Mouse (Mus musculus): ENCODE data around the gene Ap2m1. TPM values are rescaled to one million over a fixed set of nuclear protein-coding genes. Genes with fewer than 3 reads are reported as not detected.

The Ap2m1 gene
- total RNA-seq, 2 experiments from 2014 or later = 143 to 286 TPM

- peak; percentile 73 for ATAC-seq (replicated peaks; ENCODE audit: poor library complexity)
Measured at GRCm38 (mm10) chr16:20528779-20529178, 6.5 kb upstream of the Ap2m1 start.

DNA sequence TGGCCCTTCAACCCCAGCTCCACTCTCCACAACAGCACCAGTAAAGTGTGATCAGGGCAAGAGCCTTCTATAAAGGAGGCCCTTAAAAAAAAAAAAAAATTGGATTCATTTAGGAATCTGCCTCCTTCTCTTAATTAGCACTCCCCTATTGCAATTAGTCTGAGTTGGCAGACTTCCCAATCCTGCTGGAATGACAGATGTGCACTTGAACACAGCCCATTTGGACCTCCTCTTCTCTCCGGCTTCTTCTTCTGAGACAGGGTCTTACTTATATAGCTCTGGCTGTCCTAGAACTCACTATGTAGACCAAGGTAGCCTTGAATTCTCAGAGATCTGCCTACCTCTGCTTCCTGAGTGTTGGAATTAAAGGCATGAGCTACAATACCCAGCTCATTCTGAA is 5.9 kb upstream of the Ap2m1 start:
- ATAC-seq (replicated peaks; ENCODE audit: poor library complexity) = no peak

DNA sequence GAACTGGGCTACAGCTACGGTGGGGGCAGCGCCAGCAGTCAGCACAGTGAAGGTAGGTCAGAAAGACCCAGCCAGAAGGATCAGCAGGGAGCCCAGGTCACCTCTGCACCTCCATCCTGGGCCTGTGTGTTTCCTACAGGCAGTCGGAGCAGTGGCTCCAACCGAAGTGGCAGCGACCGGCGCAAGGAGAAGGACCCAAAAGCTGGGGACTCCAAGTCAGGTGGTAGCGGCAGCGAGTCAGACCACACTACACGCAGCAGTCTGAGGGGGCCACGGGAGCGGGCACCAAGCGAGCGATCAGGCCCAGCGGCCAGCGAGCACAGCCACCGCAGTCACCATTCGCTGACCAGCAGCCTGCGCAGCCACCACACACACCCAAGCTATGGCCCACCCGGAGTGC is 4.3 kb upstream of the Ap2m1 start:
- no peak for ATAC-seq (replicated peaks; ENCODE audit: poor library complexity)

- no peak for ATAC-seq (replicated peaks; ENCODE audit: poor library complexity)
Measured at GRCm38 (mm10) chr16:20534617-20535295, 522 bp upstream of the Ap2m1 start.

DNA sequence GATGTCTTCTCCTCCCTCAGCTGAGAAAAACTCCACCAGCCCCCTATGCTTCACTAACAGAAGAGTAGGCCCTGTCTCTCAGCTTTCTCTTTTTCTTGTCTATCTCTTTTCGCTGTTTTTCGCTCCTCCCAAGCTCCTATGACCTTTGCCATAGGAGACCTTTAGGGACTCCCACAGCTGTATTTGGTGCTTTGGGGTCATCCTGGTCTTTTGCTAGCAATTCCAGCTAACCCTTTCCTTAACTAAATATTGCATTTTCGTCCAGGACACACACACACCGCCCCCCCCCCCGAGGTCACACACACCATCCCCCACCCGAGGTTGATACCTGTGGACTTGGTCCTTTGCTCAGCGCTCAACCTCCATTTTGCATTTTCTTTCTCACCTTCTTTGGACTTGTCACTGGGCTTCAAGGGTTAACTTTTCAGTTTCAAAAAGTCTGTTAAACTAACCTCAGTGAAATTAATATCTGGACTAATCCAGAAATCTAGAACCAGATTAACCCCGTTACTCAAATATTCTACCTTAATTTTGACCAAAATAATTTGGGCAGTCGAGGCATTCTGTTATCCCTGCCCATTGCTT is 895 bp downstream of the Ap2m1 start:
- ATAC-seq (replicated peaks; ENCODE audit: poor library complexity) = no peak

DNA sequence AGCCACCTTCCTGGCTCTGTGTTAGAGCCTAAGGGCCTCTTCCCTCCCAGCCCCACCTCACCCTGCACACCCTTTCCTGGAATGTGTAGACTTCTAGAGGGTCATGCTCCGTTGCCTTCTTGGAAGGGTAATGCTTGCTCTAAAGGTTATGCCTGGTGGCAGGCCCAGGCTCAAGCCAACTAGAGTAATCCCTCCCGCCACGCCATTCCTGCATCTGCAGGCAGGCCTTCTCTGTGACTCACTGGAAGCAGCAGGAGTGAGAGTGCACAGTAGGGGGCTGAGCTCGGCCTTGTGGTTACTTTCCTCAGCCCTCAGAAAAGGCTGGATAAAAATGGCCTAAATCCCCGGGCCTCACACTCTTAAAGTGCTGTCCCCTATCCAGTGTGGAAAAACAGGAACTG is 1.8 kb downstream of the Ap2m1 start:
- ATAC-seq (replicated peaks; ENCODE audit: poor library complexity) = no peak

- no peak for ATAC-seq (replicated peaks; ENCODE audit: poor library complexity)
Measured at GRCm38 (mm10) chr16:20537601-20538320, 2.5 kb downstream of the Ap2m1 start.

DNA sequence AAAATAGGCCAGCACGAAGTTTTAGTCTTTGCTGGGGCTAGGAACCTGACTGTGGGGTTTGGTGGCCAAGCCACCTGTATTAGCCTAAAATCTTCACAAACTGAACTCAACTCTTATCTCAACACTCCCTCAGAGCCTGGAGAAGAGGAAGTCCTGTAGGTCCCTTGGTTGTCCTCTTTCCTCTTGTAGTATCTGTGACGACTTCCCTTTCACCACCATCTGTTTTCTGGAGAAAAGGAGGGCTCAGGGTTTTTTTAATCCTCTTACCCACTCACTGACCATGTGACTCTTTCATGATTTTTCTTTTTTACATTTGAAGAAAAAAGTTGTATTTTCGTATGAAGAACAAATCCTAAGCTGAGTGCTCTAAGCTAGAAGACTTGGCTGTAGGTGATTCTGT is 4.4 kb downstream of the Ap2m1 start:
- no peak for ATAC-seq (replicated peaks; ENCODE audit: poor library complexity)

DNA sequence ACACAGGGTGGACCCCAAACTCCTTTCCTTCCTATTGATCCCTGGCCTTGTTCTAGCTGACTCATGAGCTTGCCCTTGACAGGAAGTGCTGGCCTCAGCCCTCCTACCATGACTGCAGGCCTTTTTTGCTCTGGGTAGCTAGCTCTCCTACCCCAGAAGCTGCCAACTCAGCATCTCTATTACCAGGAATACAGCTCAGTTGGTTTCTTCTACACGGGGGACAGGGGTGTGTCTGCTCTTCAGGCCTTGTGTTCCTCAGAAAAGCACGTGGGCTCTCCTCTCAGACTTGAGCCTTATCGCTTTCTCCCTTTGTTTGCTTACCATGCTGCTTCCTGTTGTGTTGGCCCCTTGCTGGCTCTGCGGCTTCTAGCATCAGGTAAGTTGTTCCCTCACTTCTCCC is 5.2 kb downstream of the Ap2m1 start:
- ATAC-seq (replicated peaks; ENCODE audit: poor library complexity) = no peak

- ATAC-seq (replicated peaks; ENCODE audit: poor library complexity) = no peak
Measured at GRCm38 (mm10) chr16:20545696-20546095, 10.4 kb downstream of the Ap2m1 start.

- ATAC-seq (replicated peaks; ENCODE audit: poor library complexity) = no peak
Measured at GRCm38 (mm10) chr16:20547423-20547822, 12.1 kb downstream of the Ap2m1 start.

DNA sequence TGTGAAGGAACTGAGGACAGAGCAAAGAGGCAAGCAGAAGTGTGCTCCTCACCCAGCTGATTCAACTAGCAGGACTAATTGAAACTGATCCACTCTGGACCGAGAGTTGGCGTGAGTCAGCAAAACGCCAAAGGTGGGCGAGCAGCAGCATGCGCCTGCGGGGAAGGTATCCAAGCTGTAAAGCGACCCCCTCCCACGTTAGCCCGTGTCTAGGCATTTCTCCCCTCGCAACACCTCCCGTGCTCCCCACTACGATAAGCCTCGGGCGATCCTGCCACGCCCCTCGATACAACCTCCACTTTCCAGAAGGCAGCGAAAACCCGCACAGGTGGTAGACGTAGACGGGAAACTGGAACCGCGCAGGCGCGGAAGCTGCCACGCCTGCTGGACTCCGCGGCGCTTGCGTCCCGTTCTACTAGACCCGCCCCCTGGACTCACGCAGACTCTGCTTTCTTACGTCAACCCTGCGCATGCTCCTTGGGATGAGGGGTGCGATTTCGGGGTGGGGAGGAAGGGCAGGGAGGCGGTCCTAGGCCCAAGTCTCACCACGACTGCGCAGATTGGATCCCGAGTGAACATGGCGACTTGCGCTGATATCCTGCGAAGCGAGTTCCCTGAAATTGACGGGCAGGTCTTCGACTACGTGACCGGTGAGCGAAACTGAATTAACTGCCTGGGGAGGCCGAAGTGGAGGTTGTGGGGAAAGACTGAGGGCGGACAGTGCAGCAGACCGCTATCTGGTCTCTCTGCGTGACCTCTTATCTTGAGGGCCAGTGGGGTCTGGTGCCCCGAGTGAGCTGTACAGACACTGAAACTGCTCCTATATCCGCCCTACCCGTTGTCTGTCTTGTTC is 13.0 kb downstream of the Ap2m1 start, which contains the start of gene Abcf3:
TSS of gene Abcf3 (plus strand) at position 482 of the 853 bp plus-strand sequence.
- peak; percentile 96 for ATAC-seq (replicated peaks; ENCODE audit: poor library complexity)

- no peak for ATAC-seq (replicated peaks; ENCODE audit: poor library complexity)
Measured at GRCm38 (mm10) chr16:20549161-20549560, 13.9 kb downstream of the Ap2m1 start.

GRCm38 (mm10) chr16:20551691-20552090 is 16.4 kb downstream of the Ap2m1 start:
- ATAC-seq (replicated peaks; ENCODE audit: poor library complexity) = no peak

- ATAC-seq (replicated peaks; ENCODE audit: poor library complexity) = no peak
Measured at GRCm38 (mm10) chr16:20552594-20552993, 17.3 kb downstream of the Ap2m1 start.

DNA sequence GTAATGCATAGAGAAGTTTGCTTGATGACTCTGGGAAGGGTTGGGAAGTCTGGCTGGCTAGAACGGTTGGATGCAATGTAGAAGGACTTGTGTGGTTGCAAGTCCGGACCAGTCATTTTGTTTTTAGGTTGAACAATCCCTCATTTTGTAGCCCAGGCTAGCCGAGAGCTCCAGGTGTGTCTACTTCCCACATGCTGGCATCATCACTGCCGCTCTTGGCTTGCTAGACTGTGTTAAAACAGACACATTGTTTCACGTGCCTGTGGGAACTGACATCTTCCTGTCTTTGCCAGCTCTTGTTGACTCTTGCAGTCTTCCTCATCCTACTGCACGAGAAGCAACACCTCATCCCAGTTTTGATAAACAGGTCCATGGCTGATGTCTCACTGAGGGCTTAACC is 19.7 kb downstream of the Ap2m1 start:
- no peak for ATAC-seq (replicated peaks; ENCODE audit: poor library complexity)

- no peak for ATAC-seq (replicated peaks; ENCODE audit: poor library complexity)
Measured at GRCm38 (mm10) chr16:20557381-20557780, 22.1 kb downstream of the Ap2m1 start.

DNA sequence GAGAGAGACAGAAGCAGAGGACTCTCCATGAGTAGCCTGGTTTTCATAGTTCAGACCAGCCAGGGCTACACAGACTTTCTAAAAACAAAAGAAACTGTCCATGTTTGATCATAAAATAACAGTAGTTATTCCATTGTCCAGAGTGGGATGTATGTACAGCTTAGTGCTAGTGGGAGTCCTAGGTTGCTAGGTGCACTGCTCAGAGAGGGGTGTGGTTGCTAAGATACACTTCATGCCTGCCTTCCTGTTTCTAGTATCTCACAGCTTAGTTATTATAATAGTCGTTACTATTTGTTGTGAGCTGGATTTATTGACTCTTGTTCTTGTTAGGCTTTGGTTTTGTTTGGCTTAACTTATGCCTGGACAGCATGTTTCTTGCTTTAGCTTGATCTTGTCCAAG is 29.8 kb downstream of the Ap2m1 start:
- no peak for ATAC-seq (replicated peaks; ENCODE audit: poor library complexity)

- no peak for ATAC-seq (replicated peaks; ENCODE audit: poor library complexity)
Measured at GRCm38 (mm10) chr16:20589366-20589938, 54.2 kb downstream of the Ap2m1 start, which contains the start of gene Vwa5b2. TSS of gene Vwa5b2 (plus strand) at chr16:20589471.

GRCm38 (mm10) chr16:20589939-20590679 is 54.8 kb downstream of the Ap2m1 start:
- ATAC-seq (replicated peaks; ENCODE audit: poor library complexity) = peak; percentile 41; the same call in 1 of the 2 replicates

All from megakaryocyte progenitor cell, adult 5-6 weeks (primary cell).